Mouse (Mus musculus) gastrocnemius, postnatal 36 days (tissue): ENCODE measurements around the gene Mxd4. TPM values are rescaled to one million over a fixed set of nuclear protein-coding genes. Genes with fewer than 3 reads are reported as not detected.
A peak's percentile ranks its signal among the peaks of the same experiment; 100 is the strongest.

Source experiments
- DNase-seq, 2 experiments: peaks; one replicate each; pipeline ENCODE4 v3.0.0; 2022
- intact Hi-C: fragments of 180-260 bp; cut with DNase I; formaldehyde crosslinking; loops from one replicate; pipeline ENCODE4 v1.15.1; 2025
- total RNA-seq, 2 experiments: library from RNA; stranded (reverse); gene quantifications; 2 replicates each; pipeline ENCODE4 v1.2.3; 2021

The Mxd4 gene
- total RNA-seq, 2 experiments from 2014 or later = 28.2 to 31.1 TPM

DNA sequence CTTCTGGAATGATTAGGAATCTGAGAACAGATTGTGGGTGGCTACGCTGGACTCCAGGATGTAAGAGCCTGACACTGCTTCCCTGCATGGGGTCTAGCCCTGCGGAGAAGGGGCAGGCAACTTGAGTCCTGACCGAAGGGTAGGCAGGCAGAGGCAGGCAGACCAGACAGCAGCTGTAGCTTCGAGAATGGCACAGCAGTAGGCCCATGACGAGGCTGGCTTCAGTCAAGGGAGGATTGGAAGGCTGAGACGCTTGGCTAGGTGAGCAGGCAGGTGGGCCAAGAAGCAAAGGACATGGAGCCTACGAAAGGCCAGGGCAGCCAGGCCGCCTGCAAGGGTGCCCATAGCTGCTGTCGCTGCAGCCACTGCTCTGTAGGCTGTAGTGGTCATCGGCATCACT lies 10.8 kb downstream of the Mxd4 start:
- intact Hi-C loops = no loop called here
- no peak for DNase-seq

DNA sequence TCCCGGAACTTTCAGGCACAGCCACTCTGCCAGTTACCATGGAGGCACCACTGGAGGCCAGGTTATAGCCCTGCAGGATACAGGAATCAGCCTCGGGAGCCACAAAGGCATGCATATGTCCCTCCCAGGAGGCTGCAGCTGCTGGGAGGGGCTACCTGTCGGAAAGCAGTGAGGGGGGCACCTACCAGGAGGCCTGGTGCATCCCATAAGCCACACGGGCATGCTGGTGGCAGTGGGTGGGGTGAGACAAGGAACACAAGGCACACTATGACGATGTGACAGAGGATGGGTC lies 12.2 kb downstream of the Mxd4 start:
- DNase-seq = no peak
- intact Hi-C loops = no loop called here

DNA sequence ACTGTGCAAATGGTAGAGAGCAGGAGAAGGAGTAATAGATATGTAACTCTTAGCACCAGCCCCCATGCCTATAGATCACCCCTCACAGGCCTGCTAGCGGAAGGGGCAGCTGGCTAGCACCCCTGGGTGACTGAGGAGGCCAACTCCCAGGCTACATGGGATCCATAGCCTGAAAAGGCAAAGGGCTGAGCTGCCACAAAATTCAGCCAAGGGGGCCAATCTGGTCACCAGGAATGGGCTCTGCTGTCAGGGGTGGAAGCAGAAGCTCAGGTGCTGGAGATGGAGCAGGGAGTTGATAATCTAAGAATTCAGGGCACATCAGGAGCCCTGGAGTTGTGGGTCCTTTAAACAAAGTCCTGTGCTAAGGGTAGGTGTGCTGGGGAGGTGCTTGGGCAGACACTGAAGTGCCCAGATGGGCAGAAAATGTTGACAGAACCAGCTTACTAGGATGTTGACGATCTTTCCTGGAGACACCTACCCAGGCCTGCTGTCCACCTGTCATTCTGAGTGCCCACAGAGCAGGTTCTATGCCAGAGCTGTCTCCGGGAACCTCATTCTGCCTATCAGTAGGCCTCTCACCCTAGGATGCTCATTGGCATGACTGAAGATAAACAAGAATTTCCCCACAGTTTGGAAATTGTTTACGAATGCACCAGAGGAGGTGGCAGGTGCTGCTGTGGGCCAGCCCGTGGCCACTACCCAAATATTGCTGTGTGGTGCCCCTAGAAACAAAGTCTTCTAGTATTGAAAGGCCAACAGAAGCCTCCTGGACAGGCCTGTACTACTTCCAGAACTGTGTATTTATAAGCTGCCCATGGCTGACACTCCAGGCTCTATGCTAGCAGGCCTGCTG lies 12.7 kb downstream of the Mxd4 start:
- intact Hi-C loops = no loop called here
- DNase-seq = no peak

DNA sequence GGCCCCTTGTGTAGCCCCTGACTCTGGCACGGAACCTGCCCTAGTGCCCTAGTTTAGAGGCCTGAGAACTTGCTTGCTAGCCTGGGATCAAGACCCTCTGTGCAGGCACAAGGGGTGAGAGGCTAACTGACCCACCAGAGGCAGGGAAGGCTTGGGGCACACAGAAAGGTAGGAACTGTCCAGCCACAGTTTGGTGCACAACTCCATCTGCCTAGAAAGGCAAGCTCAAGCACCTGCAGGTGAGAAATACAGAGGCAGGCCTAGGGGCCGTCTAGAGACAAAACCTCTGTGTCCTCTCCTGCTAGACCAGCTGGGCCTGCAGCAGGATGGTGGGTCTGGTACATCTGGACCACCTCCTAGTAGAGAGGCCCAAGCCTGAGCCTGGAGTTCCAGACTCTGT lies 13.5 kb downstream of the Mxd4 start:
- no peak for DNase-seq
- intact Hi-C loops = no loop called here

DNA sequence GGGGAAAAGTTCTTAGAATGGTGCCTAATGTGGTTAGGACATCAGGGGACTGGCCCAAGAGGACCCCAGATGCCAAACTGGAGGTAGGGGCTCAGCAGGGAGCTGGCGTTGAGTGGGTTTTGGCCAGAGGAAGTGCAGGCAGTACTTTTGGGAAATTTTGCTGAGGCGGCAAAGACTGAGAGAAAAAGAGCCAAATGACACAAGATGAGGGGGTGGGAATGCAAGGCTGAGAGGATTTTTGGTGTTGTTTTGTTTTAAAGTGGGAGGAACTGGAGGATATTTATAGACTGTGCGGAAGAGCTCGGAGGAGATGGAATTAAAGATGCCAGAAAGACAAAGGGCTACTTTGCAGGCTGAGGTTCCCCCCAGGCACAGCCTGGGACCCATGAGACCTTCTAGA lies 16.8 kb downstream of the Mxd4 start:
- DNase-seq = no peak
- intact Hi-C loops = loop anchor here (2.0 kb wide), 1 partner anchor 16 kb away; the partner anchor contains the start of gene Mxd4

DNA sequence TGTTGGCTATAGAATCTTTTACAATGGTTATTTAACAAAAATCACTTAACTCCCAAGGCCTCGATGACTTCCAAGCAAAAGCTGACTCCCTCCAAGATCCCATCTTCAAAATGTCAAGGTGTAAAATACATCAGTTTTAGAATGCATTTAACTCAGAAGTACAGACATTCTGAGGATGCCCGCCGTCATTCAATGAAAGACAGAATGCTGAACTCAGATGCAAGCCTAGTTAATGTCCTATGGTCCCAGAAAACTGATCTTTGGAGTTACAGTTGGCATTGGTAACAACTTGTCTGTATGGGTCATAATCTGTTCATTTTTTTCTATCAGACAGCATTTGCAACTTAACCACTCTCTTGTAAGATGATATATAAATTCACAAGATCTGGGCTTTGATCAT lies 17.6 kb downstream of the Mxd4 start:
- intact Hi-C loops = loop anchor here (2.0 kb wide), 1 partner anchor 17 kb away; the partner anchor contains the start of gene Mxd4
- DNase-seq = no peak

DNA sequence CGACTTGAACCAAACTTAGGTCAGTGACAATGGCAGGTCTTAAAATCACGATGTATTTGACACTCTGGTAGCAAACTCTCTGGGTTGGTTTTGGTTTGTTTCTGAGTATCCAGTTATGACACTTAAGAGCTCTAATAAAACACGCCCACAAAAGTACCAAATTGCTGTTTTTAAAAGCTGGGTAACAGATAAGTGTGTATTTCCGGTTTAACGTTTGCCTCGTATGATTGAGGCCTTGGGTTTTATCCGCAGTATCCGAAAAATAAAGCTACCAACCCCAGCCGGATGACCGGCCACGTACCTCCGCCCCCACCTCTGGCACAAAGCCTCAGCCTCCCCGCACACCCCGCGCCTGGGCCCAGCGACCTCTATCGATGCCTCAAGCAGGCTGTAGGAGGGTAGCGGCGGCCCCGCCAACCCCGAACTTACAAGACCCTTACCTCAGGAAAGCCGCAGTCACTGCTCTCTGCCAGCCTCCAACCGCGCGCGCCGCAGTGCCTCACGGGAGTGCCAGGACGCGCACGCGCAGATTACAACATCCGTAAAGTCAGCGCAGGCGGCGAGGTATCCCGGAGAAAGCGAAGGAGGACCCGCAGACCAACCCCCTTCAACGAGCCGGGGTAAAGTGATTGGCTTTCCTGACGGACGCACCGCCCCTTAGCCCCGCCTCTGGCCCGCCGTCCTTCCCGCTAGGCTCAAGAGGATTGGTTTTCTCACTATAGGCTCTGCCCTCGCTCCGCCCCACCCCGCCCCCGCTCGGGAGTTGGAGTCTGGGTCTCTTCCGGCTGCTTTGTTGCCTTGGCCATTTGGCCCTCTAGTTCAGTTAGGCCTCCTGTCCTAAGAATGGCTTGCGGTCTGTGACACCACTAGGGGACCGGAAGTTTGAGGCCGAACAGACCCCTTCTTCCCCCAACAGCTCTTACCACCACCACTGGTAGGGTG lies 18.3 kb downstream of the Mxd4 start, which contains the start of the genes Poln and Haus3:
Gene Poln (minus strand): TSS at position 499 of the 942 bp plus-strand sequence.
Gene Haus3 (minus strand): TSS at position 578 of the 942 bp plus-strand sequence.
- intact Hi-C loops = no loop called here
- peak; percentile 93 to 95 for DNase-seq

DNA sequence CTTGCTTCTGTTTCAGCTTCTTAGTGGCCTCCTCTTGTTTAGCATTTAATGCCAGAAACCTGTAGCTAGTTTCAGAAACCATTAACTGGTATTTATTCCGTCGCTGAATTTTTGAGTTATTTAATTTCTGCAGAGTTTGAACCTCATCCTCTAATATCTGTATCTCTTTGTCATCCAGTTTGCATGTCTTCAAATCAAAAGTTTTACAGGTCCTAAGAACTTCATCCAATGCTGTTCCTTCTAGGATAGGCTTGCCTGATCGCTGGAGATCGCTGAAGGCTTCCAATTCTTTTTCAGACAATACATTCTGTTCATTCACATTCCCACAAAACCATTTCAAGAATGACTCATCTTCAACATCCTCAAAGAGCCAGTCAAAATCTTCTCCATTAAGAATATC lies 19.7 kb downstream of the Mxd4 start:
- intact Hi-C loops = no loop called here

DNA sequence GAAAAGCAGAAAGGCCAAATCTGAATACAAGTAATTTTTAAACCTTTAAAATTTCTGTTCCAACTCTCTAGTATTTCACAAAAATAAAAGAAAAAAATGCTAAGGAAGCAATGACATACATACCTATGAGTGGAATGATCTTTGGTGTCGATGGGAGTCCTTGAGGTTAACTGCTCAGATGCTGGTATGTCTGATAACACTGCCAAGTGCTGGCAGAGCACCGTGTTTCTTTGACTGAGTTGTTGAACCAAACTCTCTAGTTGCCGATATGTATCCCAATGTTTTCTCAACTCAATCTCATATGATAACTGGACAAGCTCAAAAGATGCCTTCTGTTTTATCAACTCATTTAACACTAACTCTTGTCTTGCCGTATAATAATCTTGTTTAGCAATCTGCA lies 21.7 kb downstream of the Mxd4 start:
- intact Hi-C loops = no loop called here
- no peak for DNase-seq

More for the DNA sequence above, 19.7 kb downstream of the Mxd4 start:
- DNase-seq = no peak

DNA sequence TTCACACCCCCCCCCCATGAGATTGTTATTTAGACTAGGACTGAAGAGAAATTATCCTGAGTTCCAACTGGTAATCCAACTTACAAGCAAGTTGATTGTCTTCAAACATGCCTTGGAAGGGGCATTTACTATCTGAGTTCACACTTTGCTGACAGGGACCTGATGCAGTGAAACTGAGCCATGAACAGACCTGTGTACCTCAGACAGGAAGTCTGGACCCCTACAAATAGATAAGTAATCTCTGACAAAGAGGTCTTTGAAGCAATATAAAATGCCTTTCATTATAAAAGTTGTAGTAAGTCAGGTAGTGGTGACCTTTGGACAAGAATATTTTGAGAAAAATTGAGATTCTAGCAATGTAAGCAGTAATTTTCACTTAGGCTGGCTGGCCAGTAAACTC lies 39.0 kb downstream of the Mxd4 start:
- DNase-seq = no peak
- intact Hi-C loops = no loop called here

DNA sequence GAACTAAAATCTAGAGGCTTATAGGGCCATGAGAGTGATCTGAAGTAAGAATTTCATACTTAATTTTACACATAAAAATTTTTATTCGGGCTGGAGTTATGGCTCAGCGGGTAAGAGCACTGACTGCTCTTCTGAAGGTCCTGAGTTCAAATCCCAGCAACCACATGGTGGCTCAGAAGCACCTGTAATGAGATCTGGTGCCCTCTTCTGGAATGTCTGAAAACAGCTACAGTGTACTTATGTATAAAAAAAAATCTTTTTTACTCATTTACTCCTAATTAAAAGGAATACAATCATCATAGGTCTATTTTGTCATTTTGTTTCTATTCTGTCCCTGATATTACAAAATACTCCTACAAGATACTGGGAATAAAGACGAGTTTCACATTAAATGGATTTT lies 40.0 kb downstream of the Mxd4 start:
- intact Hi-C loops = no loop called here
- DNase-seq = no peak

DNA sequence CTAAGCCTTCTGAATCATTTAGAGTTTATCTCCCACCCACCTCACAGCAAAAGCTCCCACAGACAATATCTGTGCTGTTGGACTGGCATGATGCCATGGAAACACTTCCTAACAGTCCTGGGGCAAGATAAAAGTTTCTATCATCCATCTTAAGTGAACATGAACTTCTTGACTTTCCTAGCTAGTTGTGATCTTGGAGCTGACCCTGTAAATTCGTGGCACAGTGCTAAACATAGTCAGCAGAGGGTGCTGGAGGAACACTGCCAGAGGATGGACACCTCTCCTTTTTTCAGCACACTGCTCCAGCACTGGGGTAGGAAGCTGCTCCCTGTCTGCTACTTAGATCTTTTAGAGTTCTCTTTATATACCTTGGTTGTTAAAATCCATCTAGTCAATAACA lies 47.8 kb downstream of the Mxd4 start:
- peak in 1 of 2 experiments; percentile 6 for DNase-seq
- intact Hi-C loops = no loop called here

DNA sequence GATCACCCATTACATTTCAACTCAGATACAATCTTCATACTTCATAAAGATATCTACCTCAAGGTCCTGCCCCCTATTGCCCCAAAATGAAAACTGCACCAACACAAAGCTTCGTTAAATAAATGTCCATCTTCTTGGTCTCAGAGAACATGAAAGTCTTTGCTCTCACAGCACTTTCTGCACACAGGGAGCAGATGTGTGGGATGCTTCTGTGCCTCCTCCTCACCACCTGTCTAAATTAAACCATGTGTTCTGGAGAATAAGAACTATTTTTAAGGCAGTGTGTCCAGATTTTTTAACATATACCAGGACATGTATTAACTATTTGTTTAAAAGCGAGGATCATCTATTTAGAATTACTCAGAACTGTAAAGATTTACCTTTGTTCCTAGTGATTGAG lies 54.8 kb downstream of the Mxd4 start:
- no peak for DNase-seq
- intact Hi-C loops = no loop called here

DNA sequence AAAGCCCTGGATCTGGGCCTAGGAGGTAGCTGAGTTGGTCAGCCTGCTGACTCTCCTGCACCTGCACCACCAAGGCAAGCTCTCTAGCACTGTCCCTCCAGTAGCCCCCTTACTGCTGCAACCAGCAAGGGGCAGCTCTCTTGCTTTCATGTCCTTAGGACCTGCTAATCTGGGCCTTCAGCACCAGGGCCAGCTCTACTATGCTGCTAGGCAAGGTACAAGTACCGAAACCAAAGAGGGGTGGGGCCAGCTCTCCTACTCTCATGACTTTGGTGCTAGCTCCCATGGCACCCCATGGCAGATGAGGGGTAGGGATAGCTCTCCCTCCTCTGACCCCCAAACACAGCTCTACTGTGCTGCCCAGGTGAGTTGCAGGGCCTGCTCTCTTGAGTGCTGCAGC lies 63.4 kb downstream of the Mxd4 start:
- DNase-seq = no peak
- intact Hi-C loops = no loop called here

Other genes with a start within 250 kb of the Mxd4 start
- not detected for gene Gm1673, start 204.3 kb downstream of the Mxd4 start, total RNA-seq
- under 1 TPM; 0.05 to 0.20 TPM for gene Nat8l, start 191.7 kb downstream of the Mxd4 start, total RNA-seq
- 1 to 10 TPM in 1 of 2 experiments, under 1 TPM in 1; 0.59 to 1.6 TPM for gene Poln, start 18.3 kb downstream of the Mxd4 start, total RNA-seq
- gene Haus3, start 18.2 kb downstream of the Mxd4 start, total RNA-seq = 1 to 10 TPM; 2.7 to 3.6 TPM
- gene Zfyve28, start 100.7 kb upstream of the Mxd4 start, total RNA-seq = 1 to 10 TPM; 1.0 to 1.2 TPM
- not detected for gene Cfap99, start 100.9 kb upstream of the Mxd4 start, total RNA-seq
- gene Rnf4, start 148.6 kb upstream of the Mxd4 start, total RNA-seq = 10 to 100 TPM; 16.6 to 18.4 TPM
- 10 to 100 TPM; 12.3 to 13.4 TPM for gene Fam193a, start 182.2 kb upstream of the Mxd4 start, total RNA-seq